Mouse (Mus musculus): Measurements from ENCODE around the gene Toe1. TPM values are rescaled to one million over a fixed set of nuclear protein-coding genes. Genes with fewer than 3 reads are reported as not detected.

Gene Toe1
- 48.2 TPM for polyA plus RNA-seq (2017; shearing (Covaris generic))

DNA sequence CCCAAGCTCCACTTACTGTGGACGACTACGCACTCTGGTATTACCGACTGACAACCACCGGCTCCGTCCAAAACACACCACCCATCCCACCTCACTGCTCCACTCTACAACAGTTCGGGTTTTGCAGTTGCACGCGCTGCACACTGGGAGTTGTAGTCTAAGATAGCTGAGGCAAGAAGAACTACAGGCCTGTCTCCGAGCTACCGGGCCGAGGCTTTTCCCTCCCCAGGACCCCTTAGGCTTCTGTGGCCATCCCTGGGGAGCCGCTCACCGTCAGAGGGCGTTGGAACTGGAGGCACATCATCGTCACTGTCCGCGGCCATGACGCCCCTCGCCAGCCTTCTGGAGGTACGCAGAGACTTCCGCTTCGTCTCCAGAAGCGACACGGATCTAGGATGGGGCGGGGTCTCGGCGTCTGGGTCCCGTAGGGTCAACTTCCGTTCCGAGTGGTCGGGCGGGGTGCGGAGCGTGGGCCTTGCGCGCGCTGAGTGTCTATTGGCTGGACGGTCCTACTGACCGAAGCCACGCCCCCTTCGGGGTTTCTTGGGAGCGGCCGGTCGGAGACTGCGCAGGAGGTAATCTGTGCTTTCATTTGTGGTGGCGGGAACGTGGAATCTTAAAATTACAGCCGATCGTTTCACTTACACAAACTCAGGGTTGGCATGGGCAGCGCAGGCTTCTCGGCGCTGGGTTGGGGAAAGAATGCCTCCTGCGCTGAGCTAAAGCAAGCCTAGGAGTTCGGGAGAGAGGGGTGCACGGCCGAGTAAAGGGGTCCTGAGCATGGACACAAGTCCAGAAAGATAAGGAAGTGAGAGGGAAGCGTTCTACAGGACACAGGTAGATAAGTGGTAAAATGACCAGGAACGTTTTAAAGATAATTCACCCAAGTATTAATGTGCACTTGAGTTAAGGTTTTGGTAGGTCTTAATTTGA is at the start of gene Toe1, which contains the start of gene Mutyh:
TSS of gene Toe1 (minus strand) at position 444 of the 933 bp plus-strand sequence.
TSS of gene Mutyh (plus strand) at position 527 of the 933 bp plus-strand sequence.

GRCm38 (mm10) chr4:116821694-116822016 is 14.2 kb upstream of the Toe1 start, which contains the start of gene Hpdl:
Hpdl (minus strand) TSS chr4:116821707.

Other genes with a start within 250 kb of the Toe1 start
- gene Gpbp1l1, start 250.0 kb downstream of the Toe1 start, polyA plus RNA-seq (2017; shearing (Covaris generic)) = 46.4 TPM
- 18.3 TPM for gene Ccdc17, start 211.0 kb downstream of the Toe1 start, polyA plus RNA-seq (2017; shearing (Covaris generic))
- gene Nasp, start 179.7 kb downstream of the Toe1 start, polyA plus RNA-seq (2017; shearing (Covaris generic)) = 50.9 TPM
- gene Akr1a1, start 156.0 kb downstream of the Toe1 start, polyA plus RNA-seq (2017; shearing (Covaris generic)) = 361 TPM
- 668 TPM for gene Prdx1, start 122.1 kb downstream of the Toe1 start, polyA plus RNA-seq (2017; shearing (Covaris generic))
- gene Mmachc, start 99.2 kb downstream of the Toe1 start, polyA plus RNA-seq (2017; shearing (Covaris generic)) = 8.1 TPM
- 20.8 TPM for gene Ccdc163, start 99.1 kb downstream of the Toe1 start, polyA plus RNA-seq (2017; shearing (Covaris generic))
- 11.4 TPM for gene Tesk2, start 86.7 kb downstream of the Toe1 start, polyA plus RNA-seq (2017; shearing (Covaris generic))
- 16.8 TPM for gene Mutyh, start 83 bp upstream of the Toe1 start, polyA plus RNA-seq (2017; shearing (Covaris generic))
- gene Hpdl, start 14.1 kb upstream of the Toe1 start, polyA plus RNA-seq (2017; shearing (Covaris generic)) = 0.63 TPM
- 0.05 TPM for gene Zswim5, start 69.7 kb upstream of the Toe1 start, polyA plus RNA-seq (2017; shearing (Covaris generic))
- gene Urod, start 186.8 kb upstream of the Toe1 start, polyA plus RNA-seq (2017; shearing (Covaris generic)) = 107 TPM
- 11.1 TPM for gene Hectd3, start 187.7 kb upstream of the Toe1 start, polyA plus RNA-seq (2017; shearing (Covaris generic))
- 32.8 TPM for gene Eif2b3, start 211.8 kb upstream of the Toe1 start, polyA plus RNA-seq (2017; shearing (Covaris generic))

Measured in inflammation-experienced regulatory T-cells, adult 16 weeks (primary cell).